Mouse (Mus musculus) liver, embryonic 15.5 days (tissue): ENCODE results near the gene Otud7b. TPM values are rescaled to one million over a fixed set of nuclear protein-coding genes. Genes with fewer than 3 reads are reported as not detected.

Experiments
- ATAC-seq: fragments of 200-750 bp; cut with Nextera tagmentation; 2 replicates; pipeline ENCODE4 v1.8.0; 2017; ENCODE audit warnings: moderate number of reproducible peaks, mild to moderate bottlenecking, moderate library complexity; ENCODE audit not compliant: insufficient read depth
- H3K27ac ChIP-seq: fragments of 300-500 bp; sonication (generic); replicated peaks from 2 replicates; pipeline ENCODE4 v1.5.1; 2015; ENCODE audit warnings: mild to moderate bottlenecking, inconsistent platforms
- H3K27me3 ChIP-seq: fragments of 300-500 bp; sonication (generic); 2 replicates; pipeline ENCODE4 v1.6.1; 2015; ENCODE audit warnings: mild to moderate bottlenecking, inconsistent platforms
- H3K36me3 ChIP-seq: fragments of 300-500 bp; sonication (generic); replicated peaks from 2 replicates; pipeline ENCODE4 v1.6.1; 2015; ENCODE audit warnings: moderate library complexity, mild to moderate bottlenecking, inconsistent platforms
- H3K4me1 ChIP-seq: fragments of 300-500 bp; sonication (generic); replicated peaks from 2 replicates; pipeline ENCODE4 v1.6.1; 2015; ENCODE audit warnings: inconsistent platforms
- H3K4me2 ChIP-seq: fragments of 300-500 bp; sonication (generic); 2 replicates; pipeline ENCODE4 v1.6.1; 2015; ENCODE audit warnings: moderate library complexity, mild to moderate bottlenecking, inconsistent platforms
- H3K4me3 ChIP-seq: fragments of 300-500 bp; sonication (generic); replicated peaks from 2 replicates; pipeline ENCODE4 v1.5.1; 2015; ENCODE audit warnings: mild to moderate bottlenecking, inconsistent platforms
- H3K9ac ChIP-seq: fragments of 300-500 bp; sonication (generic); 2 replicates; pipeline ENCODE4 v1.6.1; 2015; ENCODE audit warnings: moderate library complexity, mild to moderate bottlenecking, inconsistent platforms
- H3K9me3 ChIP-seq: fragments of 300-500 bp; sonication (generic); replicated peaks from 2 replicates; pipeline ENCODE4 v1.6.1; 2016; ENCODE audit warnings: inconsistent platforms
- WGBS: fragments of 180-500 bp; shearing (Covaris S2); methylation state at CpG from one replicate; pipeline ENCODE4 v1.1.7; 2015; ENCODE audit warnings: mixed read lengths; ENCODE audit not compliant: insufficient replicate concordance; 5-methylcytosine and 5-hydroxymethylcytosine counted together
- polyA plus RNA-seq: library from polyadenylated mRNA; unstranded; fragments of >200 nt; fragmentation: Nextera tagmentation; extraction: Ambion mirVana; gene quantifications from 2 replicates; pipeline ENCODE4 v1.2.1, GENCODE M21; 2015

The Otud7b gene
- polyA plus RNA-seq, 1 experiment from 2014 or later = 12.0 TPM

DNA sequence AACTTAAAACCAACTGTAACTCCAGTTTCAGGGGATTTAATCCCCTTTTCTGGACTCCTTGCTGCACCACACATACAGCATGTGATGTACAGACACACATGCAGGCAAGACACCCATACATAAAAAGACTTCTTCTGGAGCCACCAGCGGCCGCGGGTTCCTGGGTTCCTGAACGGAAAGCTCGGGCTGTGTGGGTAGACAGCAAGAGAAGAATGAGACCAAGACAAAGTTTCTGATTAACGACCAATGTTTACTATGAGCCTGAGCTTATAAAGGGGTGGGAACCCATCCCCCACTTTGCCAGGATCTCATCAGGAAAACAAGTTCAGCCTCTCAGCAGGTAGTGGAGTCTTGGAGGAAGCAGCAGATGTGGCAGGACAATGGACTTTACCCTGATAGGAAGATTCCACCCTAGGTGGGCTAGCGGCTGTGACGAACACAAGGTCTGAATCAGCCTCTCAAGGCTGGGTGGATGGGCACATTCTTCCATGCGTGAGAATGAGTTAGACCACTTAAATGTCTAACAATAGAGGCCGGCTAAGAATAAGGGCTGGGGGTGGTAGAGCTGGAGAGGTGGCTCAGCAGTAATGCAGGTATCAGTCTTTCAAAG is 20.1 kb upstream of the Otud7b start:
- WGBS = 74% methylated on average over 10 of the region's 10 CpGs
- ATAC-seq = no peak
- no peaks in the 10 kb centered on the region for H3K36me3 ChIP-seq
- H3K27me3 ChIP-seq = no peaks in the 10 kb centered on the region
- no peak overlapping the region for H3K27ac ChIP-seq
- no peaks in the 10 kb centered on the region for H3K9me3 ChIP-seq
- no peak overlapping the region for H3K4me2 ChIP-seq
- peaks cover 28% of the 10 kb centered on the region for H3K4me1 ChIP-seq
- H3K9ac ChIP-seq = no peak overlapping the region
- no peak overlapping the region for H3K4me3 ChIP-seq

DNA sequence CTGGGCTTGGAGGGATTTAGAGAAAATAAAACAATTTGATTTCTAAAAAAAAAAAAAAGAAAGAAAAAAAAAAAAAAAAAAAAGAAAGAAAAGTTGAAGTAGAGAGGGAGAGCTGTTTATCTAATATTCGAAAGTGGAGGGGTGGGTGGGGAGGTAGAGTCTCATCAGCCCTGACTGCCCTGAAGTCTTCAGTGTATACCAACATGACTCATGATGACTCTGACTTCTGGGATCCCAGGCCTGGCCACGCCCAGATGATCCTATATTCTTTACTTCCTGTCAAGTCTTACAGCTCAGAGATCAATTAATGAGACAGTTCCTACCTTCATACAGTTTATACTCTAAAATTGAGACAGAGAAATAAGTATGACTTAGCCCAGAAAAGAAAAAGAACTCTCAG is 17.1 kb upstream of the Otud7b start:
- Histone ChIP-seq H3K4me3 (no peak overlapping the region), H3K27me3 (no peaks in the 10 kb centered on the region), H3K9ac (no peak overlapping the region), H3K4me1 (peaks cover 24% of the 10 kb centered on the region), H3K27ac (peak overlapping the region; percentile 68; the same call in 1 of the 2 replicates), H3K9me3 (no peaks in the 10 kb centered on the region), H3K4me2 (no peak overlapping the region), H3K36me3 (no peaks in the 10 kb centered on the region)
- peak; percentile 81 for ATAC-seq
- 23% methylated on average over 2 of the region's 2 CpGs for WGBS

DNA sequence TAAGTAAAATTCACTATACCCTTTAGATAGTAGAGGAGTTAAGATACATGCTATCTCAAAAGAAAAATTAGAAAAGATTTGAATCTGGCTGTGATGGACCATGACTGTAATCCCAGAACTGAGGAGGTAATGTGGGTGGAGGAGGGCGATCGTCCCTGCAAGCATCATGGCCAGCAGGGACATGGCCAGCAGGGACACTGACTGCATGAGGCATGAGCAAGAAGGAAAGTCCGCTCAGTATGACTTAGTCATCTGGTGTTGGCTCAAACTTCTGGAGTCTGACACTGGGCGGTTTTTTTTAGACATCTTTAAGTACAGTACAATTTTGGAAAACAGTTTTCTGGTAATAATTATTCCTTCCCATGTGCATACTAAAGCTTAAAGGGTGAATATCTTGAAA is 16.5 kb upstream of the Otud7b start:
- ATAC-seq = no peak
- H3K9me3 ChIP-seq = no peaks in the 10 kb centered on the region
- H3K9ac ChIP-seq = no peak overlapping the region
- 76% methylated on average over 4 of the region's 4 CpGs for WGBS
- no peak overlapping the region for H3K4me2 ChIP-seq
- H3K36me3 ChIP-seq = no peaks in the 10 kb centered on the region
- peaks cover 19% of the 10 kb centered on the region for H3K4me1 ChIP-seq
- H3K27me3 ChIP-seq = peaks cover 4% of the 10 kb centered on the region; the same call in 1 of the 2 replicates
- H3K4me3 ChIP-seq = no peak overlapping the region
- H3K27ac ChIP-seq = no peak overlapping the region

DNA sequence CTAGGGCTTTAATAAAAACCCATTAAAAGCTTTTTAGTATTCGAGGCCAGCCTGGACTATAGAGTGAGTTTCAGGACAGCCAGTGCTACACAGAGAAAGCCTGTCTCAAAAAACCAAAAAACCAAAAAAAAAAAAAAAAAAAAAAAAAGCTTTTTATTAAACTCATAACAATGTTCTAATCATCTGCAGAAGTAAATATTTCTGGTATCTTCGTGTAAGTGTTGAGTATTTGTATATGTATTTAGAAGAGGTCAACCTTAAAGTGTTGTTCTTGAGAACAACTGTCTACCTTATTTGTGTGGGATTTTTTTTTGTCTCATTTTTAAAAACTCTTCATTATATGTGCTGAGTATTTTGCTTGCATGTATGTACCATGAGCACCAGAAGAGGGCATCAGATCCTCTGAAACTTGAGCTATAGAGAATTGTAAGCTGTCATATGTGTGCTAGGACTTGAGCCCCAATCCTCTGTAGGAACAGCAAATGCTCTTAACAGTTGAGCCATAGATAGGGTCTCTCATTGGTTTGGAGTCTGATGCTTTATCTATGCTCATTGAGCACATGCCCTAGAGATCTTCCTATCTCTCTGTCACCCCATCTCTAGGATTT is 14.3 kb upstream of the Otud7b start:
- H3K36me3 ChIP-seq = no peaks in the 10 kb centered on the region
- peaks cover 4% of the 10 kb centered on the region; the same call in 1 of the 2 replicates for H3K27me3 ChIP-seq
- no peaks in the 10 kb centered on the region for H3K9me3 ChIP-seq
- H3K4me2 ChIP-seq = no peak overlapping the region
- no peak for ATAC-seq
- no peak overlapping the region for H3K27ac ChIP-seq
- 35% methylated on average over 2 of the region's 2 CpGs for WGBS
- H3K4me1 ChIP-seq = peaks cover 14% of the 10 kb centered on the region
- no peak overlapping the region for H3K9ac ChIP-seq
- no peak overlapping the region for H3K4me3 ChIP-seq

DNA sequence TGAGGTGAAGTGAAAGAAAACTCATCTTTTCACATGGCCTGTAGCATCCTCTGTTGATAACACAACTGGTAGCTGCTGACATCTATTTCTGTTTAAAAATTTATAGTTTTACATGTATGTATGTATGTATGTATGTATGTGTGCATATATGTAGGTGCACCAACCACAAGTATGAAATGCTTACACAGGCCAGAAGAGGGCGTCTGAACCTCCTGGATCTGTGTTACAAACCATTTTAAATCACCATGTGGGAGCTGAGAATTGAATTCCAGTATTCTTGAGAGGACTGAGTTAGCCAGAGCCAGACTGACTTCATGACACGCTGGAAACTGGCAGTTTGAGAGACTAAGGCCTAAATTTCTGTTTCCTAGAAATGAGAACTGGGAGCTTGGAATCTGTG is 13.2 kb upstream of the Otud7b start:
- WGBS = 49% methylated on average over 2 of the region's 2 CpGs
- H3K9ac ChIP-seq = no peak overlapping the region
- no peaks in the 10 kb centered on the region for H3K36me3 ChIP-seq
- H3K27ac ChIP-seq = no peak overlapping the region
- H3K27me3 ChIP-seq = peaks cover 4% of the 10 kb centered on the region; the same call in 1 of the 2 replicates
- H3K4me2 ChIP-seq = no peak overlapping the region
- no peak overlapping the region for H3K4me3 ChIP-seq
- ATAC-seq = no peak
- H3K4me1 ChIP-seq = peaks cover 14% of the 10 kb centered on the region
- H3K9me3 ChIP-seq = no peaks in the 10 kb centered on the region

DNA sequence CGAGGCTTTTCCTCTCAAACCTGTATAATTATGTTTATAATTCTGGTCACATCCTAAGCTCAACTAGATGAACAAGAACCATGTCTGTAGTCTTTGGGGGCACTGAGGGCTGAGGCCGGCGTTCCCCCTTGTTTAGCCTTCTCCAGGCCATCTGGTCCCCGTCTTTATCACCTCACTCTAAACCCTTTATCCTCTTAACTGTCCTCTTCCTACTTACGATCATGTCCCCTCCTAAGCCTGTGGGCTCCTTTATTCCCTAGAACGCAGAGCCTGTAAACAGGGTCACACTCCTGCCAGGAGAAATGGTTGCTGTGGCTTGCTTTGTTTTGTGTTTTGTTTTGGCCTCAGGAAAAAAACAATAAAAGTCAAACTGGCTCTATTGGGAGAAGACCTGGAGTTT is 12.4 kb upstream of the Otud7b start:
- no peak overlapping the region for H3K9ac ChIP-seq
- H3K27ac ChIP-seq = no peak overlapping the region
- ATAC-seq = no peak
- H3K36me3 ChIP-seq = no peaks in the 10 kb centered on the region
- 70% methylated on average over 6 of the region's 6 CpGs for WGBS
- no peaks in the 10 kb centered on the region for H3K9me3 ChIP-seq
- no peak overlapping the region for H3K4me3 ChIP-seq
- H3K4me1 ChIP-seq = peaks cover 9% of the 10 kb centered on the region
- peaks cover 4% of the 10 kb centered on the region; the same call in 1 of the 2 replicates for H3K27me3 ChIP-seq
- H3K4me2 ChIP-seq = no peak overlapping the region

GRCm38 (mm10) chr3:96093509-96093908 is 10.8 kb upstream of the Otud7b start:
- peak overlapping the region; percentile 18; the same call in 1 of the 2 replicates for H3K4me2 ChIP-seq
- no peak for ATAC-seq
- H3K9me3 ChIP-seq = no peaks in the 10 kb centered on the region
- no peaks in the 10 kb centered on the region for H3K36me3 ChIP-seq
- no peak overlapping the region for H3K27ac ChIP-seq
- no peak overlapping the region for H3K4me3 ChIP-seq
- H3K9ac ChIP-seq = no peak overlapping the region
- peaks cover 9% of the 10 kb centered on the region; the same call in 1 of the 2 replicates for H3K27me3 ChIP-seq
- WGBS = 63% methylated on average over 13 of the region's 13 CpGs
- H3K4me1 ChIP-seq = peaks cover under 1% of the 10 kb centered on the region; the same call in 1 of the 2 replicates

- 55% methylated on average over 13 of the region's 13 CpGs for WGBS
- H3K9ac ChIP-seq = no peak overlapping the region
- H3K36me3 ChIP-seq = no peaks in the 10 kb centered on the region
- H3K4me1 ChIP-seq = peaks cover 3% of the 10 kb centered on the region
- H3K27ac ChIP-seq = no peak overlapping the region
- no peaks in the 10 kb centered on the region for H3K9me3 ChIP-seq
- peak overlapping the region; percentile 18; the same call in 1 of the 2 replicates for H3K4me2 ChIP-seq
- peaks cover 9% of the 10 kb centered on the region; the same call in 1 of the 2 replicates for H3K27me3 ChIP-seq
- ATAC-seq = peak; percentile 85
- no peak overlapping the region for H3K4me3 ChIP-seq
Observed at GRCm38 (mm10) chr3:96094203-96094602, 10.1 kb upstream of the Otud7b start.

GRCm38 (mm10) chr3:96098168-96098567 is 6.2 kb upstream of the Otud7b start:
- Histone ChIP-seq H3K9me3 (no peaks in the 10 kb centered on the region), H3K4me3 (no peak overlapping the region), H3K27ac (no peak overlapping the region), H3K4me1 (peaks cover 15% of the 10 kb centered on the region), H3K27me3 (peaks cover 5% of the 10 kb centered on the region; the same call in 1 of the 2 replicates), H3K36me3 (no peaks in the 10 kb centered on the region), H3K9ac (no peak overlapping the region), H3K4me2 (no peak overlapping the region)
- 50% methylated on average over 4 of the region's 4 CpGs for WGBS
- no peak for ATAC-seq

DNA sequence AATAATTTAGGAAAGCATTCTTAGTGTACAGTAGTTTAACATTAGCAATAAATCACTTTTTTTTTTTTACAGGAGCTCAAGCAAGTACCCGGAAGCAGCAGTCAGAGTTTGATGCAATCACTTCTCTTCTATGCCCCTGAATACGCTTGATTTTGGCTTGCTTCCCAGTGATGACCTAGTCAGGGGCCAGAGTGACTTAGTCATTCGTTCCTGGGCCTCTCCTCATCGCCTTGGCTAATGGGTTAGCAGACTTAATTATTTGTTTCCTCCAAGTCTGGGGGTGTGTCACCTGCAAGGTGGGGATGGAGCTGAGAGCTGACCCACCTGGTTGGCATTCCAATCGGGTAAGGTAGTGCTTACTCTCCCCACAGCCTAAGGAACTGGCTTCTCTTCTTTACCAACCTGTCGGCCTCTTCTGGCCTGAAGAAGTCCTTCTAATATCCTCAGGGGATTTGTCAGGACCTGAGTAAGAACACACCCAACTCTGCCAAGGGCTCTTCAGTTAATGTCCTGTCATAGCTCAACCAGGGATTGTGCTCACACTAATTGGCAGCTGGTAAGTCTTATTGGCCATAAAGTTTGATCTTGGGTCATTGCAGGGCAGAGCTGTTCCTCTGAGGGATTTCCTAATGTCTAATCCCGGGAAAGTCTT is 5.6 kb upstream of the Otud7b start:
- Histone ChIP-seq H3K9ac (no peak overlapping the region), H3K36me3 (no peaks in the 10 kb centered on the region), H3K4me3 (no peak overlapping the region), H3K27ac (no peak overlapping the region), H3K4me2 (no peak overlapping the region), H3K4me1 (peaks cover 21% of the 10 kb centered on the region), H3K27me3 (peaks cover 5% of the 10 kb centered on the region; the same call in 1 of the 2 replicates), H3K9me3 (no peaks in the 10 kb centered on the region)
- 46% methylated on average over 7 of the region's 7 CpGs for WGBS
- ATAC-seq = no peak

DNA sequence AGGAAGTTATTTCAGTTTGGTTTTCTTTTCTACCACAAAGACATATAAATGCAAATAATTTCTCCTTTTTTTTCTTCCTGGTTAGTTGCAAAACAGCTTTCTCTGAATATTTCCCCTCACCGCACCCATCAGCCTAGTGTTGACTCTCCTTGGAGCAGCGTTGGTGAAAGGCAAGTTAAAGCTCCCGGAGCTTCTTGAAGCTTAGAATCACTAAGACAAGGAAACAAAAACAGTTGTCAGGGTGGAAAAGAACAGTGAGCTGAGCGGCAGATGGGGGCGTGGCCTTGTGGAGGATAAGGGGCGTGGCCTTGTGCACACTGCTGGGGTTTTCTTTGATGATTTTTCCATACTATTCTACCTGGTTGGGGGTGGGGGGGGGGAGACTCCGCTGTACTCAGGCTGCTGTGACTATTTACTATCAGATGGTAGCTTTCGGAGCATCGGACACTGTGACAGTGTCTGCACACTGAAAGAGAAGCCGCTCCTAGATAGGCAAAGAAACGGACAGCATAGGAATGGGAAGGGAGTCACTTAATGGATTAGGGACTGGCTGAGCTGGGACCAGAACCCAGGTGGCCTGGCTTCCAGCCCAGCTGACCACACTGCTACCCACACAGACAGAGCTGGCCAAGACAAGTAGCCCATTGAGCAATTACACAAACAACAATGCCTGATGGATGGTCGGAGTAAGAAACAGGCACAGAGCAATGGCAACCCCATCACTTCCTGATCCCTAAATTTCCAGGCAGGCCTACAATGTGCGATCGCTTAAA is 2.0 kb upstream of the Otud7b start:
- Histone ChIP-seq H3K27me3 (peaks cover 5% of the 10 kb centered on the region; the same call in 1 of the 2 replicates), H3K36me3 (no peaks in the 10 kb centered on the region), H3K9ac (peak overlapping the region; percentile 45; the same call in 1 of the 2 replicates), H3K4me2 (peak overlapping the region; percentile 63), H3K4me3 (peak overlapping the region; percentile 32), H3K27ac (no peak overlapping the region), H3K4me1 (peaks cover 38% of the 10 kb centered on the region), H3K9me3 (no peaks in the 10 kb centered on the region)
- 22% methylated on average over 14 of the region's 14 CpGs for WGBS
- ATAC-seq = no peak
